Mouse (Mus musculus) intestine, embryonic 14.5 days (tissue): ENCODE data around the gene Cmas. TPM values are rescaled to one million over a fixed set of nuclear protein-coding genes. Genes with fewer than 3 reads are reported as not detected.
A peak's percentile ranks its signal among the peaks of the same experiment; 100 is the strongest.

Experiments used
- ATAC-seq: fragments of 200-750 bp; cut with Nextera tagmentation; replicated peaks from 2 replicates; pipeline ENCODE4 v1.8.0; 2017; ENCODE audit warnings: low read depth, moderate number of reproducible peaks, moderate TSS enrichment, moderate library complexity; ENCODE audit not compliant: low FRiP score, low TSS enrichment
- DNase-seq: peaks from one replicate; pipeline ENCODE4 v3.0.0-alpha.2; 2018; ENCODE audit warnings: low spot score
- H3K27ac ChIP-seq: fragments of 300-500 bp; sonication (generic); 2 replicates; pipeline ENCODE4 v1.5.1; 2014; ENCODE audit warnings: low read depth, mild to moderate bottlenecking, control low read depth
- H3K27me3 ChIP-seq: fragments of 300-500 bp; sonication (generic); replicated peaks from 2 replicates; pipeline ENCODE4 v1.6.1; 2014; ENCODE audit warnings: low read length, control low read depth; ENCODE audit not compliant: control insufficient read depth, insufficient read depth
- H3K36me3 ChIP-seq: fragments of 300-500 bp; sonication (generic); 2 replicates; pipeline ENCODE4 v1.6.1; 2014; ENCODE audit warnings: low read length, control low read depth; ENCODE audit not compliant: control insufficient read depth, insufficient read depth
- H3K4me1 ChIP-seq: fragments of 300-500 bp; sonication (generic); replicated peaks from 2 replicates; pipeline ENCODE4 v1.6.1; 2014; ENCODE audit warnings: low read length, control low read depth, mixed read lengths; ENCODE audit not compliant: control insufficient read depth, insufficient read depth
- H3K4me2 ChIP-seq: fragments of 300-500 bp; sonication (generic); 2 replicates; pipeline ENCODE4 v1.6.1; 2014; ENCODE audit warnings: low read length
- H3K4me3 ChIP-seq: fragments of 300-500 bp; sonication (generic); 2 replicates; pipeline ENCODE4 v1.5.1; 2014; ENCODE audit warnings: low read depth, low read length, control low read depth, mixed read lengths
- H3K9ac ChIP-seq: fragments of 300-500 bp; sonication (generic); 2 replicates; pipeline ENCODE4 v1.6.1; 2014; ENCODE audit warnings: mild to moderate bottlenecking, low read length
- H3K9me3 ChIP-seq: fragments of 300-500 bp; sonication (generic); 2 replicates; pipeline ENCODE4 v1.6.1; 2016; ENCODE audit warnings: low read length, control low read depth; ENCODE audit not compliant: control insufficient read depth
- WGBS: fragments of 180-500 bp; shearing (Covaris S2); extraction: QIAGEN DNeasy Blood & Tissue Kit; methylation state at CpG from one replicate; pipeline ENCODE4 v1.1.7; 2014; 5-methylcytosine and 5-hydroxymethylcytosine counted together
- polyA plus RNA-seq: library from polyadenylated mRNA; unstranded; fragments of >200 nt; fragmentation: Nextera tagmentation; extraction: Ambion mirVana; gene quantifications from 2 replicates; pipeline ENCODE4 v1.2.1, GENCODE M21; 2014

The Cmas gene
- 109 and 112 TPM in 2 replicates for polyA plus RNA-seq

GRCm38 (mm10) chr6:142756507-142757333 lies at the start of gene Cmas:
TSS of gene Cmas (plus strand) at chr6:142756686.
- DNase-seq = peak; percentile 92
- Histone ChIP-seq H3K4me3 (peak within 1 kb of the TSS; percentile 90), H3K27me3 (peaks cover 11% of the 10 kb centered on the region; the same call in 1 of the 2 replicates), H3K4me1 (peaks cover 15% of the 10 kb centered on the region), H3K36me3 (peaks cover 18% of the 10 kb centered on the region), H3K9me3 (no peaks in the 10 kb centered on the region), H3K9ac (peak within 1 kb of the TSS; percentile 90), H3K27ac (peak within 1 kb of the TSS; percentile 85), H3K4me2 (peak within 1 kb of the TSS; percentile 72)
- WGBS = under 1% methylated on average over 68 of the region's 68 CpGs
- peak; percentile 94 for ATAC-seq

- ATAC-seq = no peak
- 83% methylated on average over 3 of the region's 3 CpGs for WGBS
These were observed 49.8 kb upstream of the Cmas start for GRCm38 (mm10) chr6:142706688-142707087.

GRCm38 (mm10) chr6:142708369-142708768 lies 48.1 kb upstream of the Cmas start:
- WGBS = 76% methylated on average over 6 of the region's 6 CpGs

More at GRCm38 (mm10) chr6:142706688-142707087, 49.8 kb upstream of the Cmas start:
- no peak for DNase-seq
- Histone ChIP-seq H3K27ac (no peak overlapping the region), H3K27me3 (no peaks in the 10 kb centered on the region), H3K4me2 (no peak overlapping the region), H3K4me3 (no peak overlapping the region), H3K36me3 (no peaks in the 10 kb centered on the region), H3K9me3 (no peaks in the 10 kb centered on the region), H3K9ac (no peak overlapping the region), H3K4me1 (0 out of 2 replicates have a peak, but pooled peaks cover 4% of the 10 kb centered on the region)

GRCm38 (mm10) chr6:142710690-142711089 lies 45.8 kb upstream of the Cmas start:
- Histone ChIP-seq H3K27me3 (no peaks in the 10 kb centered on the region), H3K27ac (0 out of 2 replicates have a peak overlapping the region, but pooled peaks have one; percentile 22), H3K4me1 (no peaks in the 10 kb centered on the region), H3K9me3 (no peaks in the 10 kb centered on the region), H3K4me3 (no peak overlapping the region), H3K4me2 (no peak overlapping the region), H3K36me3 (no peaks in the 10 kb centered on the region), H3K9ac (no peak overlapping the region)
- ATAC-seq (no peak), DNase-seq (no peak)
- 74% methylated on average over 6 of the region's 6 CpGs for WGBS

More at GRCm38 (mm10) chr6:142708369-142708768, 48.1 kb upstream of the Cmas start:
- ATAC-seq (no peak), DNase-seq (no peak)
- no peak overlapping the region for H3K4me2 ChIP-seq
- H3K36me3 ChIP-seq = no peaks in the 10 kb centered on the region
- H3K9me3 ChIP-seq = no peaks in the 10 kb centered on the region
- H3K9ac ChIP-seq = no peak overlapping the region
- H3K4me3 ChIP-seq = no peak overlapping the region
- no peaks in the 10 kb centered on the region for H3K27me3 ChIP-seq
- H3K4me1 ChIP-seq = no peaks in the 10 kb centered on the region
- H3K27ac ChIP-seq = no peak overlapping the region

GRCm38 (mm10) chr6:142711106-142711505 lies 45.4 kb upstream of the Cmas start:
- no peak for DNase-seq
- no peaks in the 10 kb centered on the region for H3K4me1 ChIP-seq
- no peak for ATAC-seq

GRCm38 (mm10) chr6:142715026-142715425 lies 41.5 kb upstream of the Cmas start:
- Histone ChIP-seq H3K36me3 (no peaks in the 10 kb centered on the region), H3K27me3 (no peaks in the 10 kb centered on the region), H3K4me2 (no peak overlapping the region), H3K9ac (no peak overlapping the region), H3K27ac (no peak overlapping the region), H3K4me3 (no peak overlapping the region), H3K9me3 (no peaks in the 10 kb centered on the region), H3K4me1 (0 out of 2 replicates have a peak, but pooled peaks cover 3% of the 10 kb centered on the region)
- WGBS = 53% methylated on average over 8 of the region's 8 CpGs
- no peak for DNase-seq
- ATAC-seq = no peak

More at GRCm38 (mm10) chr6:142711106-142711505, 45.4 kb upstream of the Cmas start:
- 47% methylated on average over 4 of the region's 4 CpGs for WGBS
- Histone ChIP-seq H3K9me3 (no peaks in the 10 kb centered on the region), H3K36me3 (no peaks in the 10 kb centered on the region), H3K27ac (0 out of 2 replicates have a peak overlapping the region, but pooled peaks have one; percentile 22), H3K9ac (no peak overlapping the region), H3K27me3 (no peaks in the 10 kb centered on the region), H3K4me2 (peak overlapping the region; percentile 12; the same call in 1 of the 2 replicates), H3K4me3 (no peak overlapping the region)

- no peak overlapping the region for H3K4me2 ChIP-seq
- no peak overlapping the region for H3K9ac ChIP-seq
- 55% methylated on average over 4 of the region's 4 CpGs for WGBS
- DNase-seq = no peak
- no peak for ATAC-seq
- no peaks in the 10 kb centered on the region for H3K9me3 ChIP-seq
- no peaks in the 10 kb centered on the region for H3K27me3 ChIP-seq
- H3K36me3 ChIP-seq = no peaks in the 10 kb centered on the region
- H3K4me3 ChIP-seq = no peak overlapping the region
- 0 out of 2 replicates have a peak, but pooled peaks cover 3% of the 10 kb centered on the region for H3K4me1 ChIP-seq
- H3K27ac ChIP-seq = peak overlapping the region; percentile 19; the same call in 1 of the 2 replicates
These were observed 39.3 kb upstream of the Cmas start for GRCm38 (mm10) chr6:142717186-142717585.

- ATAC-seq (peak; percentile 76), DNase-seq (peak; percentile 64)
- 29% methylated on average over 7 of the region's 7 CpGs for WGBS
- H3K9me3 ChIP-seq = no peaks in the 10 kb centered on the region
- H3K4me1 ChIP-seq = 0 out of 2 replicates have a peak, but pooled peaks cover 3% of the 10 kb centered on the region
- no peaks in the 10 kb centered on the region for H3K27me3 ChIP-seq
- H3K27ac ChIP-seq = peak overlapping the region; percentile 64; the same call in 1 of the 2 replicates
- no peak overlapping the region for H3K4me3 ChIP-seq
- H3K36me3 ChIP-seq = no peaks in the 10 kb centered on the region
- H3K9ac ChIP-seq = no peak overlapping the region
- no peak overlapping the region for H3K4me2 ChIP-seq
These were observed 38.3 kb upstream of the Cmas start for GRCm38 (mm10) chr6:142718167-142718566.
